Mouse (Mus musculus): Measurements from ENCODE around the gene Ccdc73. TPM values are rescaled to one million over a fixed set of nuclear protein-coding genes. Genes with fewer than 3 reads are reported as not detected.

Ccdc73 gene
- total and polyA plus RNA-seq, 3 experiments: 2.2 to 5.1 (median 2.2) TPM

- Histone ChIP-seq H3K4me2 (ENCODE audit: insufficient read depth, low read depth, poor library complexity, severe bottlenecking) (no peak overlapping the region), H3K9ac (ENCODE audit: insufficient read depth, low read depth) (no peak overlapping the region), H3K36me3 (replicated peaks in 1 of 2; ENCODE audit: control insufficient read depth in 1 of 2, insufficient read depth in 1 of 2, low read length in 1 of 2) (peaks cover 0 to 5% of the 10 kb centered on the region in 2 experiments), H3K27ac (ENCODE audit: insufficient read depth, low read depth) (no peak overlapping the region), H3K4me1 (ENCODE audit: control insufficient read depth in 1 of 2, insufficient read depth in 2 of 2) (peaks cover 2 to 22% of the 10 kb centered on the region in 2 experiments; a peak in 3 of 4 replicates), H3K27me3 (replicated peaks) (no peaks in the 10 kb centered on the region), H3K9me3 (replicated peaks; ENCODE audit: low read length) (no peaks in the 10 kb centered on the region), H3K79me2 (replicated peaks; ENCODE audit: control insufficient read depth, extremely low read depth, insufficient read depth, poor library complexity, severe bottlenecking) (peaks cover 21% of the 10 kb centered on the region), H3K4me3 (replicated peaks in 1 of 3; ENCODE audit: low read depth in 2 of 3, low read length in 2 of 3, poor library complexity in 1 of 3) (no peak overlapping the region)
- in situ Hi-C loops (cut with MboI; ENCODE audit: low pct_ligation_motif_present, low pct_unique_long_range_greater_than_20kb, low sequenced_read_pairs) (no loop called here), dilution Hi-C loops (cut with MboI; ENCODE audit: extremely low pct_ligation_motif_present, extremely low pct_unique_long_range_greater_than_20kb, low sequenced_read_pairs) (no loop called here)
- no peak for DNase-seq (ENCODE audit: extremely low read depth)
- TF ChIP-seq MAZ (IDR thresholded peaks at IDR 0.05; ENCODE audit: low read depth, low read length) (no peak), CHD1 (IDR thresholded peaks at IDR 0.05; ENCODE audit: low read depth, low read length) (no peak), ETS1 (conservative IDR thresholded peaks at IDR 0.05; ENCODE audit: low read depth, low read length) (no peak), ZMIZ1 (IDR thresholded peaks at IDR 0.05; ENCODE audit: low read depth, low read length) (no peak), USF2 (conservative IDR thresholded peaks at IDR 0.05; ENCODE audit: low read depth, low read length) (no peak), CTCF (conservative IDR thresholded peaks at IDR 0.05 in 1 of 2, IDR thresholded peaks at IDR 0.05 in 1 of 2; ENCODE audit: low read depth in 2 of 2, low read length in 2 of 2) (no peak), RAD21 (IDR thresholded peaks at IDR 0.05; ENCODE audit: low read depth, low read length) (no peak), ZKSCAN1 (IDR thresholded peaks at IDR 0.05; ENCODE audit: borderline replicate concordance, low read depth, low read length) (no peak), SMC3 (IDR thresholded peaks at IDR 0.05; ENCODE audit: low read depth, low read length) (no peak), NRF1 (IDR thresholded peaks at IDR 0.05; ENCODE audit: low read depth, low read length) (no peak), MYC (IDR thresholded peaks at IDR 0.05; ENCODE audit: low read depth, low read length) (no peak), CHD2 (IDR thresholded peaks at IDR 0.05; ENCODE audit: low read length) (no peak), POLR2A (IDR thresholded peaks at IDR 0.05; ENCODE audit: low read depth, low read length) (no peak), MXI1 (IDR thresholded peaks at IDR 0.05; ENCODE audit: low read depth, low read length) (no peak), USF1 (IDR thresholded peaks at IDR 0.05; ENCODE audit: low read depth, low read length) (no peak), POLR2AphosphoS2 (IDR thresholded peaks at IDR 0.05; ENCODE audit: low read depth, low read length) (no peak)
Measured at GRCm38 (mm10) chr2:105019457-105019856, 151.9 kb downstream of the Ccdc73 start.

GRCm38 (mm10) chr2:105021256-105021655 lies 153.7 kb downstream of the Ccdc73 start:
- no peaks in the 10 kb centered on the region for H3K9me3 ChIP-seq (replicated peaks; ENCODE audit: low read length)
- H3K4me3 ChIP-seq (replicated peaks in 1 of 3; ENCODE audit: low read depth in 2 of 3, low read length in 2 of 3, poor library complexity in 1 of 3): no peak overlapping the region
- in situ Hi-C loops (cut with MboI; ENCODE audit: low pct_ligation_motif_present, low pct_unique_long_range_greater_than_20kb, low sequenced_read_pairs): no loop called here
- no peak overlapping the region for H3K4me2 ChIP-seq (ENCODE audit: insufficient read depth, low read depth, poor library complexity, severe bottlenecking)
- H3K36me3 ChIP-seq (replicated peaks in 1 of 2; ENCODE audit: control insufficient read depth in 1 of 2, insufficient read depth in 1 of 2, low read length in 1 of 2): peaks cover 0 to 2% of the 10 kb centered on the region in 2 experiments
- peaks cover 2 to 11% of the 10 kb centered on the region in 2 experiments; a peak in 1 of 4 replicates for H3K4me1 ChIP-seq (ENCODE audit: control insufficient read depth in 1 of 2, insufficient read depth in 2 of 2)
- H3K27me3 ChIP-seq (replicated peaks): no peaks in the 10 kb centered on the region
- H3K9ac ChIP-seq (ENCODE audit: insufficient read depth, low read depth): no peak overlapping the region
- H3K79me2 ChIP-seq (replicated peaks; ENCODE audit: control insufficient read depth, extremely low read depth, insufficient read depth, poor library complexity, severe bottlenecking): peaks cover 6% of the 10 kb centered on the region
- dilution Hi-C loops (cut with MboI; ENCODE audit: extremely low pct_ligation_motif_present, extremely low pct_unique_long_range_greater_than_20kb, low sequenced_read_pairs): no loop called here
- no peak overlapping the region for H3K27ac ChIP-seq (ENCODE audit: insufficient read depth, low read depth)
- no peak for TF ChIP-seq PAX5 (IDR thresholded peaks at IDR 0.05; ENCODE audit: low read length)
- TF ChIP-seq USF2 (conservative IDR thresholded peaks at IDR 0.05; ENCODE audit: low read depth, low read length): no peak
- TF ChIP-seq TBP (conservative IDR thresholded peaks at IDR 0.05; ENCODE audit: low read depth, low read length): no peak
- no peak for TF ChIP-seq MAZ (IDR thresholded peaks at IDR 0.05; ENCODE audit: low read depth, low read length)
- TF ChIP-seq MAX (IDR thresholded peaks at IDR 0.05; ENCODE audit: low read length): no peak
- no peak for TF ChIP-seq CHD1 (IDR thresholded peaks at IDR 0.05; ENCODE audit: low read depth, low read length)
- no peak for TF ChIP-seq NRF1 (IDR thresholded peaks at IDR 0.05; ENCODE audit: low read depth, low read length)
- TF ChIP-seq RAD21 (IDR thresholded peaks at IDR 0.05; ENCODE audit: low read depth, low read length): no peak
- no peak for DNase-seq (ENCODE audit: extremely low read depth)

All from CH12.LX (cell line).